Mouse (Mus musculus) stomach, postnatal 0 days (tissue): ENCODE measurements around the gene Spata48.

ENCODE experiments used
- CTCF ChIP-seq: IDR thresholded peaks from 2 replicates; pipeline ENCODE4 v1.5.1; 2016; ENCODE audit warnings: antibody characterized with exemption, low read depth, mild to moderate bottlenecking, moderate library complexity
- EP300 ChIP-seq: optimal IDR thresholded peaks from 2 replicates; pipeline ENCODE3; 2016; ENCODE audit warnings: antibody characterized with exemption

DNA sequence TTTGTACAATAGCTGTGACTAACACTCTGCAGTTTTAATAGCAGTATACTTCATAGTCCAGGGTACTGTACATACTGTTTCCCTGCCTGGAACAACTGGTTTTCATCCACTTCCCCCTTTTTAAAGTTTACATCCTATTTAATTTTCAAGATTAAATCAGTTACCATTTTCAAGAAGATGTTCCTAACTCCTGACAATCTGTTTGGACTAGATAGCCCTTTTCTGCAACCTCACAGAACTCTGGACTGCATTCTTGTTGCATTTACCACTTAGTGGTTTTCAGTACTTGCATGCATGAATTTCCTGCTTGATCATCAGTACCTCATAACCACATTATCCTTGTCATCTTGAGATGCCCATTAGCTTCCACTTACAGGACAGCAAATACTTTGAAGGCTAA, 7.0 kb downstream of the Spata48 start:
- TF ChIP-seq CTCF (no peak), EP300 (no peak)
